Mouse (Mus musculus) midbrain, embryonic 11.5 days (tissue): ENCODE data around the gene Cdon. TPM values are rescaled to one million over a fixed set of nuclear protein-coding genes. Genes with fewer than 3 reads are reported as not detected.

ENCODE experiments used
- ATAC-seq: fragments of 200-750 bp; cut with Nextera tagmentation; 2 replicates; pipeline ENCODE4 v1.8.0; 2017; ENCODE audit warnings: moderate TSS enrichment, moderate library complexity; ENCODE audit not compliant: low FRiP score
- DNase-seq: peaks from one replicate; pipeline ENCODE4 v3.0.0; 2015; ENCODE audit warnings: low spot score; ENCODE audit errors: missing footprints
- H3K27ac ChIP-seq: fragments of 300-500 bp; sonication (generic); 2 replicates; pipeline ENCODE4 v1.5.1; 2014; ENCODE audit warnings: low read depth, low read length
- H3K27me3 ChIP-seq: fragments of 300-500 bp; sonication (generic); 2 replicates; pipeline ENCODE4 v1.6.1; 2014; ENCODE audit warnings: mild to moderate bottlenecking, low read length, moderate library complexity, mixed read lengths; ENCODE audit not compliant: control insufficient read depth, insufficient read depth
- H3K36me3 ChIP-seq: fragments of 300-500 bp; sonication (generic); 2 replicates; pipeline ENCODE4 v1.6.1; 2014; ENCODE audit warnings: mild to moderate bottlenecking, low read length, moderate library complexity, mixed read lengths; ENCODE audit not compliant: control insufficient read depth, insufficient read depth
- H3K4me1 ChIP-seq: fragments of 300-500 bp; sonication (generic); 2 replicates; pipeline ENCODE4 v1.6.1; 2014; ENCODE audit warnings: low read length; ENCODE audit not compliant: control insufficient read depth, insufficient read depth
- H3K4me2 ChIP-seq: fragments of 300-500 bp; sonication (generic); 2 replicates; pipeline ENCODE4 v1.6.1; 2014; ENCODE audit warnings: mild to moderate bottlenecking, moderate library complexity
- H3K4me3 ChIP-seq: fragments of 300-500 bp; sonication (generic); 2 replicates; pipeline ENCODE4 v1.5.1; 2014; ENCODE audit warnings: low read depth, low read length
- H3K9ac ChIP-seq: fragments of 300-500 bp; sonication (generic); 2 replicates; pipeline ENCODE4 v1.6.1; 2014; ENCODE audit warnings: low read length
- H3K9me3 ChIP-seq: fragments of 300-500 bp; sonication (generic); 2 replicates; pipeline ENCODE4 v1.6.1; 2016; ENCODE audit warnings: low read length; ENCODE audit not compliant: control insufficient read depth
- WGBS: fragments of 180-500 bp; shearing (Covaris S2); extraction: QIAGEN DNeasy Blood & Tissue Kit; methylation state at CpG from one replicate; pipeline ENCODE4 v1.1.7; 2014; 5-methylcytosine and 5-hydroxymethylcytosine counted together
- polyA plus RNA-seq: library from polyadenylated mRNA; unstranded; fragments of >200 nt; fragmentation: Nextera tagmentation; extraction: Ambion mirVana; gene quantifications from 2 replicates; pipeline ENCODE4 v1.2.1, GENCODE M21; 2014

Gene Cdon
- polyA plus RNA-seq, 1 experiment from 2014 or later: 10.1 TPM

DNA sequence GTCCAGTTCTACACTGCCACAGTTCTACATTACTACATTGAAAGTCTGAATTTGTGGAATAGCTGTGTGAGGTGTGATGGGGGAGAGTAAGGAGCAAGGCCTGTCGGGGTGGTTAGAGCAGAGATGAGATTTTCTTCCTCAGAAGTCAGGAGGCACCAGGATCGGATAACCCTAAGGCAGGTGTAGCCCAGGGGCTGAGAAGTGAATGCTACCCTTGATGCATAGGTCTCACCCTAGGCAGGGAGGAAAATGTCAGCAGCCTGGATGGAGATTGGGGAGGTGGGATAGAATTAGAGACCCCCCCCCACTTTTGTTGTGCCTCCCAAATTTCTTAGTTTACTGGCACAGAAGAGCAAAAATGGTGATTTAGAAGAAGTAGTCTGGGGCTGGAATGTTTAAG lies 101.3 kb downstream of the Cdon start:
- Histone ChIP-seq H3K27me3 (no peaks in the 10 kb centered on the region), H3K4me3 (no peak overlapping the region), H3K4me2 (no peak overlapping the region), H3K9me3 (no peaks in the 10 kb centered on the region), H3K27ac (no peak overlapping the region), H3K9ac (no peak overlapping the region), H3K4me1 (peaks cover 10% of the 10 kb centered on the region), H3K36me3 (no peaks in the 10 kb centered on the region)
- ATAC-seq: no peak
- peak; percentile 51 for DNase-seq
- 73% methylated on average over 2 of the region's 2 CpGs for WGBS

DNA sequence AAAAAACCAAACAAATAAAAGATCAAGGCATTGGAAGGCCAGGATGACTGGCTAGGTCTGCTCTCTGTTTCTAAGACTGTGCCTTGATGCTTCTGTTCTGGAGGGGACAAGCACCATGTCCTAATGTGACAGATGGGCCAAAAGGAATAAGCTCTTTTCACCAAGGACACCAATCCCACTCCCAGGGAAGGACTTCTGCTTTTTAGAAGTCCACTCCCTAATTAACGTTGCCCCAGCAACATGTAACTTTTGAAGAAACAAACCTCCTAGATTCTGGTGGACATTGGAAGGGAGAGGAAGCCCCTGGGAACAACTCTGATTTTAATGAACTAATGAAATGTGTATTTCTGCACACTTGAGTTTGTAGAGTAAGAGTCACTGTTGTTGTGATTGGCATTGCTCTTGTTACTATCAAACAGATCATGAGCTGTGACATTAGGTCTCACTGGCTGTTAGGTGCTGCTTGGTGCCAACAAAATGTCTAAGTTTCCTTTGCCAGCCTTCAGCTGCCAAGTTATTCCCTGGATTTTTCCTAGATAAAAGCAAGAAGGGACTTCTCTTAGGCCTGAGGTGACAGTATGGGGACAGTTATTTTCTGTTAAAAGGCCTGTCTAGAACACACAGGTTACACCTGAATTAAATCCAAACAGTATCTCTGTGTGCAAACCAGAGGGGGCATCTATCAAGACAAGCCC lies 102.0 kb downstream of the Cdon start:
- DNase-seq: peak; percentile 59

DNA sequence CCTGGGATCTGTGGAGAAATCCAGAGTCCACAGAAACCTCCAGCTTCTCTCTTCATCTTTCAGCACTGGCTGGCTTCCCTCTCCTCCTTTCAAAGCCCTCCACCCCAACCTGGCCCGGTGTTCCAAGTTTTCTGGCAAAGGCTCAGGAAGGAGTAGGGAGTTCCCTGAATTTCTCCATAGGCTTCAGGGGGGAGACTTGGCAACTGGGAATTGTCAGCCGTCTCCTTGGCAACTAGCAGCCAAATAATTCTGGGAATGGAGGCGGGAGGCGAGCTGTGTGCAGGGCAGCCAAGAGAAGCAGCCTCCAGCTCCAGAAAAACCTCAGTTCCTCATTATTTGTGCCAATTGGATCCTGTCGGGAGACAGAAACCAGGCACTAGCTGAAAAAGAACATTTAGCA lies 102.6 kb downstream of the Cdon start:
- Histone ChIP-seq H3K4me1 (peaks cover 10% of the 10 kb centered on the region), H3K9me3 (no peaks in the 10 kb centered on the region), H3K36me3 (no peaks in the 10 kb centered on the region), H3K9ac (no peak overlapping the region), H3K27ac (no peak overlapping the region), H3K4me2 (no peak overlapping the region), H3K27me3 (no peaks in the 10 kb centered on the region), H3K4me3 (no peak overlapping the region)
- WGBS: 18% methylated on average over 5 of the region's 5 CpGs
- DNase-seq: peak; percentile 87
- peak; percentile 73 for ATAC-seq

More for the DNA sequence above, 102.0 kb downstream of the Cdon start:
- 88% methylated on average over 1 of the region's 1 CpGs for WGBS
- H3K27ac ChIP-seq: no peak overlapping the region
- H3K27me3 ChIP-seq: no peaks in the 10 kb centered on the region
- H3K36me3 ChIP-seq: no peaks in the 10 kb centered on the region
- no peak overlapping the region for H3K9ac ChIP-seq
- no peak for ATAC-seq
- H3K4me3 ChIP-seq: no peak overlapping the region
- H3K4me1 ChIP-seq: peaks cover 10% of the 10 kb centered on the region
- no peak overlapping the region for H3K4me2 ChIP-seq
- H3K9me3 ChIP-seq: no peaks in the 10 kb centered on the region

- 27% methylated on average over 7 of the region's 7 CpGs for WGBS
- peak; percentile 86 for ATAC-seq
- H3K36me3 ChIP-seq: no peaks in the 10 kb centered on the region
- H3K27ac ChIP-seq: no peak overlapping the region
- DNase-seq: peak; percentile 97
- H3K4me1 ChIP-seq: peaks cover 10% of the 10 kb centered on the region
- no peak overlapping the region for H3K4me3 ChIP-seq
- H3K4me2 ChIP-seq: no peak overlapping the region
- H3K9me3 ChIP-seq: no peaks in the 10 kb centered on the region
- H3K27me3 ChIP-seq: no peaks in the 10 kb centered on the region
- H3K9ac ChIP-seq: no peak overlapping the region
These were observed 103.0 kb downstream of the Cdon start for GRCm38 (mm10) chr9:35523941-35524411.

GRCm38 (mm10) chr9:35529141-35529540 lies 108.2 kb downstream of the Cdon start:
- ATAC-seq (no peak), DNase-seq (peak; percentile 49)
- no peak overlapping the region for H3K4me3 ChIP-seq
- H3K9ac ChIP-seq: no peak overlapping the region
- no peaks in the 10 kb centered on the region for H3K27me3 ChIP-seq
- no peak overlapping the region for H3K27ac ChIP-seq
- H3K36me3 ChIP-seq: no peaks in the 10 kb centered on the region
- WGBS: 65% methylated on average over 3 of the region's 3 CpGs
- H3K4me1 ChIP-seq: no peaks in the 10 kb centered on the region
- H3K9me3 ChIP-seq: no peaks in the 10 kb centered on the region
- H3K4me2 ChIP-seq: no peak overlapping the region

DNA sequence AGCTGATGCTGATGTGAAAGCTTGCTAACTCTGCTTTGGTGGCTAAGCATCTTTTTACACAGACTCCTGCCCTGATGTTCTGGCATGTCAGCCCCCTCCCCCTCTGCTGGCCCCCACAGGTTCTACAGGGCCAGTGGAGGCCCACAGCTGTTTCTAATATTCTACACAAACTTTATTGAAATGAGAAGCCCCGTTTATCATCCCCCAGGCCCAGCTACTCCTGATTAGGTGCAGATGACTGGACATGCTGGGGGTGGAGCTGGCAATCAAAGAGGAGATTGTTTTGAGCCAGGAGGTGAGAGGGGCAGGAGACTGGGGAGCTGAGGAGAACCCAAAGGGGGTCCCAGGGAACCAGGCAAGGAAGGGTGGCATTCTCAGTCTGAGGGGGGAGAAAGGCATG lies 108.9 kb downstream of the Cdon start:
- Histone ChIP-seq H3K27ac (no peak overlapping the region), H3K9me3 (no peaks in the 10 kb centered on the region), H3K9ac (no peak overlapping the region), H3K36me3 (no peaks in the 10 kb centered on the region), H3K4me1 (no peaks in the 10 kb centered on the region), H3K4me3 (no peak overlapping the region), H3K27me3 (no peaks in the 10 kb centered on the region), H3K4me2 (no peak overlapping the region)
- WGBS: 53% methylated on average over 1 of the region's 1 CpGs
- DNase-seq (peak; percentile 59), ATAC-seq (no peak)

DNA sequence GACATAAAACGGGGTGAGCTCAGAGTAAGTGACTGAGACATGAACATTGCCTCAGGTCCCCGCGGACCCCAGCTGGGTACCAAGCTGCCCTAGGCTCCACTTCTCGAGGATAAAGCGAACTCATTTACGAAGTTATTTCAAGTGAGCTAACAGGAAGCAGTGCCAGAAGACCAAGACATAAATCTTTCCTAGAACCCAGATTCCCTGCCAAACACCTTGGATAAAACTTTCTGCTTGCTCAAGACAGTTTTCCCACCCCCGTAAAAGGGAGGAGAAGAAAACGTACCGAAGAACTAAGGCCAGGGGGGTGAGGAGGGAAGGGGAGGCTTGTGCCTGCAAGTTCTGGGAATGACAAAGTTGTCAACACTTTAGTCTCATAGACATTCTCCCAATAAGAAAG lies 112.3 kb downstream of the Cdon start:
- no peak overlapping the region for H3K9ac ChIP-seq
- H3K27me3 ChIP-seq: no peaks in the 10 kb centered on the region
- no peak for ATAC-seq
- WGBS: 80% methylated on average over 9 of the region's 9 CpGs
- no peak overlapping the region for H3K27ac ChIP-seq
- no peak for DNase-seq
- no peak overlapping the region for H3K4me3 ChIP-seq
- no peaks in the 10 kb centered on the region for H3K36me3 ChIP-seq
- no peak overlapping the region for H3K4me2 ChIP-seq
- no peaks in the 10 kb centered on the region for H3K4me1 ChIP-seq
- no peaks in the 10 kb centered on the region for H3K9me3 ChIP-seq

DNA sequence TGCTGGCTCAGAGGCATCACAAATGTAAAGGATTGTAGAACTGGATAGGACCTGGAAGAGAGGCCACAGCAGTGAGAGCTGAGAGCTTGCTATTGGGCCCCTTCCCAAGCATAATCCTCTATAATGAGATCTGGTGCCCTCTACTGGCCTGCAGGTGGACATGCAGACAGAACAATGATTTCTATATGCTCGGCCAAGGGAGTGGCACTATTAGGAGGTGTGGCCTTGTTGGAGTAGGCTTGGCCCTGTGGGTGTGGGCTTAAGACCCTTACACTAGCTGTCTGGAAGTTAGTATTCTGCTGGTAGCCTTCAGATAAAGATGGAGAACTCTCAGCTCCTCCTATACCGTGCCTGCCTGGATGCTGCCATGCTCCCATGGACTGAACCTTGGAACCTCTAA lies 114.2 kb downstream of the Cdon start:
- Histone ChIP-seq H3K27me3 (no peaks in the 10 kb centered on the region), H3K4me3 (no peak overlapping the region), H3K4me1 (no peaks in the 10 kb centered on the region), H3K36me3 (no peaks in the 10 kb centered on the region), H3K27ac (no peak overlapping the region), H3K9ac (no peak overlapping the region), H3K4me2 (no peak overlapping the region), H3K9me3 (no peaks in the 10 kb centered on the region)
- WGBS: 8% methylated on average over 2 of the region's 2 CpGs
- ATAC-seq: peak; percentile 90
- DNase-seq: peak; percentile 93

DNA sequence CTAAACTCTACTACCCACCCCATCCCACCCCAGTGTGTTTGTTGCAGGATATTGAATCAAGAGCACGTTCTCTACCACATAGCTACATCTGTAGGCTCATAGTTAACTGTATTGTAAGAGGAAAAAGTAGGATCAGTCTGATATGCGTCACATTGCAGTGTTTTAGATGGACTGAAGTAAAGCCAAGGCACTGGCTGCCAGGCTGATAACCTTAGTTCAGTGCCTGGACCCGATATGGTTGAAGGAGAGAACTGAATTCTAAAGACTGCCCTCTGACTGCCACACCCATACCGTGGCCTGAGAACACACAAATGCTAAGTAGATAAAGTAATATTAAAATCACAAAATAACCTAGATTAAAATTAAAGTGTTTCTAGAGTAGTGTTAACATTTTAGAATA lies 114.9 kb downstream of the Cdon start:
- WGBS: 81% methylated on average over 4 of the region's 4 CpGs

More for the DNA sequence above, 114.9 kb downstream of the Cdon start:
- DNase-seq: peak; percentile 69
- H3K4me1 ChIP-seq: no peaks in the 10 kb centered on the region
- no peaks in the 10 kb centered on the region for H3K27me3 ChIP-seq
- no peak overlapping the region for H3K4me2 ChIP-seq
- ATAC-seq: no peak
- H3K9me3 ChIP-seq: no peaks in the 10 kb centered on the region
- no peak overlapping the region for H3K9ac ChIP-seq
- H3K4me3 ChIP-seq: no peak overlapping the region
- H3K27ac ChIP-seq: no peak overlapping the region
- no peaks in the 10 kb centered on the region for H3K36me3 ChIP-seq
